Mouse (Mus musculus) right cerebral cortex, postnatal 10 days (tissue): ENCODE data around the gene 1810043G02Rik.
A peak's percentile ranks its signal among the peaks of the same experiment; 100 is the strongest.
"Not testable (repeated sequence)": the region's sequence is repeated elsewhere in the genome, so short reads cannot be mapped to it uniquely, and the experiment has no call there.

Source experiments
- DNase-seq, 2 experiments: peaks; one replicate each; pipeline ENCODE4 v3.0.0; 2021; ENCODE audit warnings: low spot score in 2 of 2

Gene 1810043G02Rik

DNA sequence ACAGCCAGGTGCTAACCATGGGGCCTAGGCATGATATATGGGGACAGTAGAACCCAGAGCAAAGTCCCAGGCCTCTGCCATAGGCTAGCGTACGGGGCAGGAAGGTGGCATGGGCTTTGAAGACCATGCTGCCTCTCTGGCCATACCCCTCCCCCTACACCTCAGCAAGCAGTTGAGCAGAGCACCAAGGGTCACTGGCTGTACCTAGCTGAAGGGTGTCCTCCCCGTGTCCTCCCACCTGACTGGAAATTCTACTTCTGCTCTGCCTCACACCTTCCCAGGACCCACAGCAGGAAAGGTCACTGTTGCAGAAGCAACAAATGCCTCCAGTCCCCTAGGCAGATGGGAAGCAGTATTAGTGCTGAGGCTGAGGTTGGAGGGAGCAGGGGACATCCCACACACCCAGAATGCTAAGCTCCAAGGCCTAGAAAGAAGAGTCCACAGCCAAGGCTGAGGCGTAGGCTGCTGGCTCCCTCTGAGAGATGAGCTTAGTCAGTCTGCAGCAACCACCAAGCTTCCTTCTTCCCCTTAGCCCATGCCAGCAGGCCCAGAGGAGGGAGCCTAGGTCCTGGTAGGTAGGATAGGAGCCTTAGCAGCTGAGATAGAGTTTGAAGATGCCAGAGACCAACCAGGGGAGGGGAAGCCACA, 27.6 kb downstream of the 1810043G02Rik start:
- no peak for DNase-seq

DNA sequence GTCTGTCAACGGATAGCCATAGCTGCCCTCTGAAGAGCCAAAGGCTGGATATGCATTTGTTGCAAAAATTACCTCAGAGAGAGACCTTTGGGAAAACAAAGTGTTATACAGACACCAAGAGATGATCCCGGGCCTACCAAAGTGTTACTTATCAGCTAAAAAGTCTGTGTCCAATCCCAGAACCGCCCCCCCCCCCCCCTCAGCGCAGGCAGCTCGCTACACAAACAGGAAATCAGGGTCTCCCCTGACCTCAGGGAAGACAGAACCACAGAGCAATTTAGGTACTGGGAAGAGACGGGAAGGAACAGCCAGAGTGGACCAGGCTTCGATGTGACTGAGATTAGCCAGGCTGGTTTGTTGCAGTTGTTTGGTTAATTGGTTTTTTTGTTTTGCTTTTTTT, 28.9 kb downstream of the 1810043G02Rik start:
- DNase-seq, result no peak

DNA sequence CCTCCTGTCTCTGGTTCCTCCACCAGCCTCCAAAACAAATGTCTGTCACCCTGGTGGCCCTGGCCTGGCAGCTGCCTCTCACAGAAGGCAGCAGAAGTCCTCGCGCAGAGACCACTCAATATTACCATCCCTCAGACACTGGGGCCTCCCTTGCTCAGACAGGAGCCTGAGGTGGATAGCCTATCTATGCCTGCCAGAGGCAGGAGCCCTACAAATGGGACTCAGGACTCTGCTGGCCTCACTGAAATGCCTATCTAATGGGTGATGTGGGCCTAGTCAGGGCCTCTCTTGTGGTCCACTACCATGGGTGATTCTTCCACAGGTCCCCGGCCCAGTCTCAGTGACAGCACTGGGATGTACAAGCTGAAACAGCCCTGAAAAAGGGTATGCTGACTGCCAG, 29.8 kb downstream of the 1810043G02Rik start:
- DNase-seq, result no peak

DNA sequence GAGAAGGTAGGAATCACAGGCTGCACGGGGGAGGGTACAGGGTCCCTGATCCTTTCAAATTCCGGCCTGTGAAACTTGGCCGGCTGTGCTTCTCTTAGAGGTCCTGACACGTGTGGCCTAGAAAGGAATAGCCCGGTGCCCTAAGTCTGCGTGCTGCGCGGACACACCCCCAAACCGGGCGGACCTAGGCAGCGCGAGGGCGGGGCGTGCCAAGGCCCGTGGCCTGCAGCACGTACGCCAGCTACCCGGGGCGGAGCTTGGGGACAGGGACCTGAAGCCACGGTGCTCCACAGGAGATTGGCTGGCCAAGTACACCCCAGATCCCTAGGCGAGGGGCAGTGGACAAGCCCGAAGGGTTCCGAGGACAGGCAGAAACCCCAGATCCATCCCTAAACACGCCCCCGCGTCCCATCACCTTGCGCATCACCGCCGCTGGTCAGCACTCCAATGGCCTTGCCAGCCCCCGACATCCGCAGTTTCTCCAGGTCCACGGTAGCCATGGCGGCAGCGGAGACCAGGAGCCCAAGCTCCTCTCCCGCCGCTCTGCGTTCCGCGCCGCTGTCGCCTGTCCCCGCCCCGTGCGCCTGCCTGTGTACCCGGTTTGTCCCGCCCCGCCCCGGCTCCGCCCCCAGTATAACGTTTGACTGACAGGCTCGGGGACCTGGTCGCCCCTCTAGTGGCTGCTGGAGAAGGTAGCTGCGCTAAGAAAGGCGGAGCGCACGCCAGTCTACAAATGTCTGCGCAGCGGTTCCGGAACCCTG, 31.0 kb downstream of the 1810043G02Rik start:
- peak; percentile 96 for DNase-seq

DNA sequence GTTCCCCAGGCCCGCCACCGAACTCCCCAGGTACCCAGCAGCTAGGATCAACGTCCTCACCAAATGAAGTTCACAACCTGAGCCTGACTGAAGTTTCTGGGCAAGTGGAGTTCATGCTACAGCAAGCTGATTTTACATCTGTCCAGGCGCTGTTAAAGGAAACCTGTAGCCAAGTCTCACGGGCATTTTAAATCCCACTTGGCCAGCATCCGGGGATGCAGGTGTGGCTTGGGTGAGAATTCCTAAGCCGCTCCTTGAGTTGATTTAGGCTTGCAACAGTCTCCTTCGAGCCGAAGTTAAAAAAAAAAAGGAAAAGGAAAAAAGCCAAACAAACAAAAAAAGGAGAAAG, 31.6 kb downstream of the 1810043G02Rik start, which contains the start of gene Pfkl:
Gene Pfkl (minus strand): TSS at position 139 of the 349 bp plus-strand sequence.
- DNase-seq, result no peak

DNA sequence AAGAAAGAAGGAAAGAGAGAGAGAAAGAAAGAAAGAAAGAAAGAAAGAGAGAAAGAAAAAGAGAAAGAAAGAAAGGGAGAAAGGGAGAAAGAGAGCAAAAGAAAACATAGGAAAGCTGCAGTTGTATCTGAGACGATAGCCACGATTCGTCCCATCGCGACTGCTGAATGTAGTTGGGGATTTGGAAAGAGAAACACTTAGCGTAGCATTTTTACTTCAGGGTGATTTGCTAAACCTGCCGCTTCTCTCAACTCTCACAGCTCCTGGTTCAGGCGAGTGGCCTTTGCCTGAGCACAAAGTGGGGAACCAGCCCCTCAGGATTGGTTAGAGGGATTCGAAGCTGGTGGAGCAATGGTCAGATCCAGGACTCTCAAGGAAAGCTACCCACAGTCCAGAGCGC, 32.0 kb downstream of the 1810043G02Rik start:
- no peak for DNase-seq

DNA sequence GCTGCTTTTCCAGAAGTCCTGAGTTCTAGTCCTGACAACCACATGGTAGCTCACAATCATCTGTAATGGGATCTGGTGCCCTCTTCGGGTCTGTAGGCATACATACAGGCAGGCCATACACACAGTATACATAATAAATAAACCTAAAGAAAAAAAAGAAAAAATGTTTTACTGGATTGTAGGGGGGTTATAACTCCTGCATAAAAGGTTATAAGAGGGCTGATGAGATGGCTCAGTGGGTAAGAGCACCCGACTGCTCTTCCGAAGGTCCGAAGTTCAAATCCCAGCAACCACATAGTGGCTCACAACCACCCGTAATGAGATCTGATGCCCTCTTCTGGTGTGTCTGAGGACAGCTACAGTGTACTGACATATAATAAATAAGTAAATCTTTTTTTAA, 32.8 kb downstream of the 1810043G02Rik start:
- DNase-seq, result not testable (repeated sequence)

DNA sequence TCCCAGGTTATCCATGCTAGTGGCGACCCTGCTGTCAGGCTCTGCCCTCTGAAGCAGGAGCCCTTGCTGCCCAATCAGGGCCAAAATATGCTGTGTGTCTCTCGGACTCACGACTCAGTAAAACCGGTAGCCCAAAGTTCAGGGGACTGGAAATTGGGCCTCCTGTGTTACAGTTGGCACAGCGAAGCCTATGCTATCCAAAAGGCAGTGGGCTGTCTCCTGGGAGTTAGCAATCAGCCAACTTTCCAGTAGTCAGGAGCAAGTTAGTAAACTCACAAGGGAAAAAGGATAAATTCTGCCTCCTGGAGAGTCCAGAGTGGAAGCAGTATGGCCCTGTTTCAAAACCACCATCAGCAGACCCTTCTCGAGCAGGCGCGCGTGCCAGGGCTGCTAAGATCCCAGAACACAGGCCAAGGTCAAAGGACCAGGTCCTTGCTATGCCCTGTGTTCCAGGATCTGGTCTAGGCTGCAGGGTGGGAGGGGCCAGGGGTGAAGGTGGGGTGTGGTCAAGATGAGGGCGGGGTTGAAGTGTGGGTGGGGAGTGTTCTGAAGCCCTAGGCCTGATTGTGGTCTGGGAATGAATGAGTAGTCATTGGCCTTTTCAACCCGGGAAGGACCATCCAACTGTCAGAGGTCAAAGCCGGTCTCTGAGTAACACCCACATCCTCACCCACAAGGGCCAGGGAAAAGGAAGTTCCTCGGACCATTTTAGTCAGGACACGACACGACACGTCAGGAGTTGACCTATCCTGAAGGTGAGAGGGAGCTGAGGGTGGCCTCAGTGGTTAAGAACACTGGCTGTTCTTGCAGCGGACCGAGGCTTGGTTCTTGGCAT, 34.6 kb downstream of the 1810043G02Rik start:
- DNase-seq, result no peak

DNA sequence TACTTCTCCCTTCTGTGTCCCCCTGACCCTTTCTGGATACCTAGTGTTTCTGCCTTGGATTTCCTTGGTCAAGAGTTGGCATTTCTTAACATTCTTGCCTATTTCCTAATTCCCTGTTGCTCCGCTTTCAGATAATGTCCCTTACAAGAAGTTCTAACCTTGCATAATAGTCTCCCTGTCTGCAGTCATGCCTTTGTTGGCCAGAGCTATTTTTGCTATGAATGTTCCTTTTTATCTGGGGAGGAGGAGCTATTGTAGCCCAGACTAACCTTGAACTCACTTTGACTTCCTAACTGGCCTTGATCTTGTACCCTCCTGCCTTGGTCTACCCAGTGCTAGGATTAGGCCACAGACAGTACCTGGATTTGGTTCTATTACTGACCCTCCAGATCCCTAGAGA, 37.2 kb downstream of the 1810043G02Rik start:
- no peak for DNase-seq

DNA sequence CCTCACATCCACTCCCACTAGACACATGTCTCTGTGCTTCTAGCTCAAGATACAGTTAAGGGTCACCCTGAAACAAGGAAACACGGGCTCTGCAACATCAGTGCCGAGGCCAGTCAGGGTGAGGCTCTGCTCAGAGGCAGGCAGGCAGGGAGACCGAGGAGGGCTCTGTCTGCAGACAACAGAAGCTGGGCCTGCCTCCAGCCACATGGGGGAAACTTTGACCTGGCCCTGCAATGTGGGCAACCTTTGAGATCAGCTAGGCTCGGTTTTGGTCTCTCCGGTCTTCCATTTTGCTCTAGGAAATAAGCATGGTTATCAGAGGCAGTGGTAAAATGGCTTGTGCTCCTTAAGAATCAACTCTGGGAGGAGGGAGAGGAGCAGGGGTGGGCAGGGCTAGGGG, 38.0 kb downstream of the 1810043G02Rik start:
- DNase-seq, result no peak

DNA sequence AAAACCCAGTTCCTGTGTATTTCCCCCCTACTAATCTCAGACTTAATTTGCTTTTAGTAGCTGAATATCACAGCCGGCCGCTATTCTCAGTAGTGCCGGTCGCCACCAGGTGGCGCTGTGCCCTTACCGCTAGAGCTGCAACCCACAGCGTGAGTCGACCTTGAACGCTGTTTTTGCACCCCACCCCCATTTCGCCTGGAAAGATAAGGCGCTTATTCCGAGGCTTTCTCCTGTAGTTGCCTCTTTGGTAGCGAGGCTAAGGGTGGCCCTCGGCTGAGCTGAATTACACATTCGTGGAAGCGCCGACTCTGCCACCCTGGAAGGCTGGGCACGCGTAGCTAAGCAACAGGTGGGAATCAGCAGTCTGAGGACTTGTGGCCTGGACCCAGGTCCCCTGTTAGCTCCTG, 40.5 kb downstream of the 1810043G02Rik start:
- peak; percentile 73 to 87 for DNase-seq

DNA sequence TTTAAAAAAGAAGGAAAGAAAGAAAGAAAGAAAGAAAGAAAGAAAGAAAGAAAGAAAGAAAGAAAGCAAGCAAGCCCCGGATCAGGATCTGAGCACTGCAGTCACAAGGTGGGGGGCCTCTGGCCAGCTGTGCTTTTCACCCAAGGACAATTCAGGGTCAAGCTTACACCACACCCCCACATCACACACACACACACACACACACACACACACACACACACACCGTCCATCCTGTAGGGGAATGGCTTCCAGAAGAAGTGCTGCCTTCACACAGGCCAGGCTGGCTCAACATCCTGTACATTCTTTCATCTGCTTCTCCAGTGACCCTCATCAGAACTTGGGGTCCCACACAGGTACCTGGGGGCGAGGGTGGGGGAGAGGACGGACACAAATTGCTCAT, 41.0 kb downstream of the 1810043G02Rik start:
- no peak for DNase-seq

DNA sequence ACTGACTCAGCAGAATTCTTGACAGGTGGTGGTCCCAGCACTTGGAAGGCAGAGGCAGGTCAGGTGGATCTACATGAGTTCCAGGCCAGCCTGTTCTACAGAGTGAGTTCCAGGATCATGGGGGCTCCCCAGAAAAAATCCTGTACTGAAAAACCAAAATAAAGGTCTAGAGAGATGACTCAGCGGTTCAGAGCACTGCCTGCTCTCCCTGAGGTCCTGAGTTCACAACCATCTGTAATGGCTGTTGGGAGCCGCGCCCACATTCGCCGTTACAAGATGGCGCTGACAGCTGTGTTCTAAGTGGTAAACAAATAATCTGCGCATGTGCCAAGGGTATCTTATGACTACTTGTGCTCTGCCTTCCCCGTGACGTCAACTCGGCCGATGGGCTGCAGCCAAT, 41.7 kb downstream of the 1810043G02Rik start:
- DNase-seq, result not testable (repeated sequence)

DNA sequence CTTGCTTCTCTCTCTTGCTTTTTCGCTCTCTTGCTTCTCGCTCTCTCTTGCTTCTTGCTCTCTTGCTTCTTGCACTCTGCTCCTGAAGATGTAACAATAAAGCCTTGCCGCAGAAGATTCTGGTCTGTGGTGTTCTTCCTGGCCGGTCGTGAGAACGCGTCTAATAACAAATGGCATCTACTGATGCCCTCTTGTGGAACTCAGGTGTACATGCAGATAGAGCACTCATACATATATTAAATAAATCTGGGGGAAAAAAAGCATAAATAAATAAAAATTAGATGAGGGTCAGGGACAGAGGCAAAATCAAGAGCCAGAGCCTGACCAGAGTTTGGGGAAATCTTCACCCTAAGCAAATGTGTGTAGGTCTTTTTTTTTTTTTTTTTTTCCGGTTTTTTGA, 47.1 kb downstream of the 1810043G02Rik start:
- not testable (repeated sequence) for DNase-seq

DNA sequence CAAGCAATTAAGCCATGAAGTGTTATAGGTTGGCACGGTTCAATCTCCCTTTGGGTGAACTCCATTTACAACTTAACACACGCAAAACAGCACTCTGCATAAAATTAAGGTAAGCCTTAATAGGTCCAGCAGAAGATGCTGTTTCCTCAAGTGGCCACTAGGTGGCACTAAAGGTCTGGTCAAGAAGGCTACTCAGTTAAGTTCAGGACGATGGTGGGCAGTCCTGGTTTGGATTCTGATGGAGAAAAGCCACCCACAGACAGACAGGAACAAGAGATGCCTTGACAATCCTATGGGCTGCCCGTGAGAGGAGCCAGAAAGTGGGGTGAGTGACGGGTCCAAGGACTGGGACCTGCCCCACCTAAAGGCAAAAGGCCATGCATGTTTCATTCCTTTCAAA, 49.8 kb downstream of the 1810043G02Rik start:
- peak; percentile 68 to 79 for DNase-seq

DNA sequence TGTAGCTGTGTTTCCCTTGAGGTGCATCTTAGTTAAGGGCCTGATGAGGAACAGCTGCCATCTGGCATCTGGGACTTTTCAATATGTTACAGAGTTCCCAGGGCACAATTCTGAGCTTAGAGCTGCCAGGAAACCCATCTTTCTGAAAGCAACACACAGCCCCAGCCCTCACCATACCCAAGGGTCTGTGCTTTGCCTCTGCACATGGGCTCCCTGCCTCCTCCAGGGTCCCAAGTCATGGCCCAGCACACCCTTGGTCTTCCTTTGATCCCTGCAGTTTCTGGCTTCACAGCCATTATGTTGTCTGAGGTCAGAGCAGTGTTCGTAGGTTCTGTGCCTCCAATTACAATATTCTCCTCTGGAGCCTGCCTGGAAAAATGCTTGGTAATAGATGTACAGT, 50.8 kb downstream of the 1810043G02Rik start:
- no peak for DNase-seq

DNA sequence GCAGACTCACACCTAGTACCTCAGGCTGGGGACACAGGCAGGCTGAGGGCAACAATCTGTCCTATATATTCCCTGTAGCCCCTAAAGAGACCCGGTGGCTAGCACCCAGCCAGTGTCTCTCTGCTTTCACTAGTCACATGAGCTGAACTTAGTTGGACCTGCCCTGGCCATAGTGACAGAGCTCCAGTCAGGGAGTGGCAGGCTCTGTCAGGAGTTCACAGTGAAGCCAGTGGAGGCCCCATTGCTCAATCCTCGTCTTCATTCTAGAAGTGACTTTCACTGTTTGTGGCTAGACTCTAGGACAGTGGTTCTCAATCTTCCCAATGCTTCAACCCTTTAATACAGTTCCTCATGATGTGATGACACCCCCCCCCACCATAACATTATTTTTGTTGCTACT, 53.7 kb downstream of the 1810043G02Rik start:
- no peak for DNase-seq
